Mouse (Mus musculus): ENCODE measurements at regions not wholly inside any gene's neighbourhood (a gene's known extent, or its start where the extent isn't known, plus 50 kb on each side); places are given as distances from the start of the nearest gene placed in this dataset.

DNA sequence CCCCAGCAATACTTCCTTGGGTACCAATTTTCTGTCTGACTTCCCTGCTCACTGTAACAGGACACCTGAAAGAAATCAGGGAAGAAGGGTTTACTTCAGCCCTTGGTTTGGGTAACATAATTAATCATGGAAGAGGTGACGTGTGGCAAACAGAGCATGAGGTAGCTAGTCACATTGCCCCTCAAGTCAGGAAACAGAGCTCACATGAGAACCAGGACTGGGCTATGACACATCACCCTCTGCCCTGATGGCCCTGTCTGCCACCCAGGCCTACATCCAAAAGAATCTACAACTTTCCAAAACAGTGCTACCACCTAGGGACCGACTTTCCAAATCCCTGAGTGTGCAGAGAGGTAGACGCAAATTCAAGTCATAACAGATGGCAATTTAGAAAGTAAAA is 98.4 kb upstream of the 4930412O13Rik start:
- intact Hi-C loops (cut with DNase I), result no loop called here
- no peak for DNase-seq
- TF ChIP-seq POLR2A (IDR thresholded peaks at IDR 0.05; ENCODE audit: insufficient read depth, low read depth, low read length) (no peak), CTCF (IDR thresholded peaks at IDR 0.05) (no peak), EP300 (IDR thresholded peaks at IDR 0.05; ENCODE audit: insufficient read depth, low read depth, low read length) (no peak)

DNA sequence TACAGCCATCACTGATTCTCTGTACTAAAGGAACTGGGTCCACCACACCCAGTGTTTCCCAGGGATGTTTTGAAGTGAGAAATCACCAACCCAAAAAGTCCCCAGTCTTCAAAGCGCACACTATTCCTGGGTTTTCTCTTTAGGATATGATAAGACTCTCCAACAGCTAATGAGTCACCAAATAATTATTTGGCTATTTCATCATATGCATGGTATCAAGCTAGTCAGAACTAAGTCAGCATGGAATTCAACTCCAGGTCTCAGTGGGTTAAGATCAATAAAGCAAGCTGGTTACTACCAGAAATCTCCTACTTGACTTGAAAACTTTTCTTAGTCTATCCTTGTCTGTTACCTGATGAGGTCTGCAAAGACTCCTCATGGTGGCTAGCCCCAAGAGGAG is 89.1 kb upstream of the 4930412O13Rik start:
- H3K27me3 ChIP-seq (ENCODE audit: control insufficient read depth, insufficient read depth, low read length), result no peaks in the 10 kb centered on the region
- intact Hi-C loops (cut with DNase I), result no loop called here
- WGBS, result 58% methylated on average over 1 of the region's 1 CpGs

More for the DNA sequence above, 98.4 kb upstream of the 4930412O13Rik start:
- H3K4me3 ChIP-seq, result no peak overlapping the region
- no peaks in the 10 kb centered on the region for H3K4me1 ChIP-seq (ENCODE audit: control insufficient read depth, insufficient read depth, low read length)
- no peak overlapping the region for H3K9ac ChIP-seq (ENCODE audit: low read depth, low read length)
- WGBS, result 77% methylated on average over 3 of the region's 3 CpGs
- no peaks in the 10 kb centered on the region for H3K36me3 ChIP-seq (ENCODE audit: control insufficient read depth, insufficient read depth, low read length)
- no peak overlapping the region for H3K27ac ChIP-seq
- no peaks in the 10 kb centered on the region for H3K79me2 ChIP-seq (replicated peaks; ENCODE audit: control insufficient read depth, insufficient read depth, low read length)
- H3K27me3 ChIP-seq (ENCODE audit: control insufficient read depth, insufficient read depth, low read length), result no peaks in the 10 kb centered on the region

DNA sequence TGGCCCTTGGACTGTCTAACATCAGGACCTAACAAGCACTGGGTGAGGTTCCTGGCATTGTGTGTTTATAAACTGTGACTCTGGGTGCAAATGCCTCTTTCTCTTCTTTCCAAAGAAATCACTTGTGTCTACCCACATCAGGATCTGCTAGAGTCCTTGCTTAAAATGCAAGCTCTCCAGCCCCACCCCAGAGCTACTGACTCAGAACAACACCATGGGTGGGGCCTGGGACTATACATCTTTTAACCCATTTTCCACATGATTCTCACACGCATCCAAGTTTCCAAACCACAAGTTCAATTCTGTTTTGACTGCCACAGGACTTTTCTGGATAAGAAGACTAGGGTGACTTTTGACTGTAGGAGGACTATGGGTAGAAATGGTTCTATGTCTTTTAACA is 88.7 kb upstream of the 4930412O13Rik start:
- Histone ChIP-seq H3K27me3 (ENCODE audit: control insufficient read depth, insufficient read depth, low read length) (no peaks in the 10 kb centered on the region), H3K36me3 (ENCODE audit: control insufficient read depth, insufficient read depth, low read length) (no peaks in the 10 kb centered on the region), H3K9ac (ENCODE audit: low read depth, low read length) (no peak overlapping the region), H3K4me1 (ENCODE audit: control insufficient read depth, insufficient read depth, low read length) (no peaks in the 10 kb centered on the region), H3K79me2 (replicated peaks; ENCODE audit: control insufficient read depth, insufficient read depth, low read length) (no peaks in the 10 kb centered on the region), H3K4me3 (no peak overlapping the region), H3K27ac (no peak overlapping the region)
- no peak for TF ChIP-seq CTCF (IDR thresholded peaks at IDR 0.05)
- no peak for TF ChIP-seq EP300 (IDR thresholded peaks at IDR 0.05; ENCODE audit: insufficient read depth, low read depth, low read length)
- TF ChIP-seq POLR2A (IDR thresholded peaks at IDR 0.05; ENCODE audit: insufficient read depth, low read depth, low read length), result no peak
- intact Hi-C loops (cut with DNase I), result no loop called here
- DNase-seq, result no peak
- 78% methylated on average over 1 of the region's 1 CpGs for WGBS

More for the DNA sequence above, 89.1 kb upstream of the 4930412O13Rik start:
- H3K79me2 ChIP-seq (replicated peaks; ENCODE audit: control insufficient read depth, insufficient read depth, low read length), result no peaks in the 10 kb centered on the region
- no peak overlapping the region for H3K9ac ChIP-seq (ENCODE audit: low read depth, low read length)
- no peaks in the 10 kb centered on the region for H3K36me3 ChIP-seq (ENCODE audit: control insufficient read depth, insufficient read depth, low read length)
- H3K27ac ChIP-seq, result no peak overlapping the region
- H3K4me1 ChIP-seq (ENCODE audit: control insufficient read depth, insufficient read depth, low read length), result no peaks in the 10 kb centered on the region
- no peak for DNase-seq
- TF ChIP-seq EP300 (IDR thresholded peaks at IDR 0.05; ENCODE audit: insufficient read depth, low read depth, low read length), result no peak
- TF ChIP-seq CTCF (IDR thresholded peaks at IDR 0.05), result no peak
- no peak for TF ChIP-seq POLR2A (IDR thresholded peaks at IDR 0.05; ENCODE audit: insufficient read depth, low read depth, low read length)
- no peak overlapping the region for H3K4me3 ChIP-seq

DNA sequence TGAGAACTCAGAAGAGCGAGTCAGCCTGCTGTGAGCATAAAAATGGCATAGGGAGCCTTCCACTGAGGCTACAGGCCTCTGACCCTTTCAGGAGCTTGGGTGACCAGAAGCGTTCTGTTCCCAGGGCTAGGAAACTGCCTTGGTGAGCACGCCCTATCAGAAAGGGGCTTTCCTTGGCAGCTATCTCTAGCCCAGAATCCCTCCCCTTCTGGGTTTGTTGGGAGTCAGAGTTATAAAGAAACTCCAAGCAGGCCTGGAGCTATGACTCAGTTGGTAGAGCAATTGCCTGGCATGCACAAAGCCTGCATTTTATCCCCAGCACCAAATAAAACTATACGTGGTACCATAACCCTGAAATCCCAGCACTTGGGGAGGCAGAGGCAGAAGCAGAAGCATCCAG is 85.7 kb upstream of the 4930412O13Rik start:
- Histone ChIP-seq H3K36me3 (ENCODE audit: control insufficient read depth, insufficient read depth, low read length) (no peaks in the 10 kb centered on the region), H3K9ac (ENCODE audit: low read depth, low read length) (no peak overlapping the region), H3K79me2 (replicated peaks; ENCODE audit: control insufficient read depth, insufficient read depth, low read length) (no peaks in the 10 kb centered on the region), H3K4me3 (no peak overlapping the region), H3K27ac (no peak overlapping the region), H3K27me3 (ENCODE audit: control insufficient read depth, insufficient read depth, low read length) (no peaks in the 10 kb centered on the region), H3K4me1 (ENCODE audit: control insufficient read depth, insufficient read depth, low read length) (no peaks in the 10 kb centered on the region)
- intact Hi-C loops (cut with DNase I), result no loop called here
- peak in 1 of 2 experiments; percentile 0 for DNase-seq
- WGBS, result 47% methylated on average over 4 of the region's 4 CpGs
- TF ChIP-seq EP300 (IDR thresholded peaks at IDR 0.05; ENCODE audit: insufficient read depth, low read depth, low read length) (no peak), CTCF (IDR thresholded peaks at IDR 0.05) (no peak), POLR2A (IDR thresholded peaks at IDR 0.05; ENCODE audit: insufficient read depth, low read depth, low read length) (no peak)

DNA sequence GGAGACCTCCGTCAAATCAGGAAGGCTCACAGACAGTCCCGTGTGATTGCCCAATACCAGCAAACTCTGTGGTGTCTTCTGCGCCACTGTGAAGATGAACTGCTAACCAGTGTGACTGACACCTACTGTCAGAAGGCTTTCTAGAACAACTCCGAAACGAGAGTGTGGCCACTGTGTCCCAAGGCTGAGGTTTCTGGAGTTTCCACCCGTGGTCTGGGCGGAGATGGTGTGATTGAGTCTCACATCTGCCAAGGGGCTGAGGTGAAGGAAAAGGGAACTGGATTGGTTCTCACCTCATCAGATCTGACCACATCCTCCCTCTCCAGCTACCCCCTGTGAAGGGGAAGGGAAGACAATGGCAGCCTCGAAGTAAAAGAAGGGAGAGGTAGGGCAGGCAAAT is 79.6 kb upstream of the 4930412O13Rik start:
- Histone ChIP-seq H3K27me3 (ENCODE audit: control insufficient read depth, insufficient read depth, low read length) (no peaks in the 10 kb centered on the region), H3K79me2 (replicated peaks; ENCODE audit: control insufficient read depth, insufficient read depth, low read length) (no peaks in the 10 kb centered on the region), H3K4me1 (ENCODE audit: control insufficient read depth, insufficient read depth, low read length) (no peaks in the 10 kb centered on the region; the same call in 1 of the 2 replicates), H3K36me3 (ENCODE audit: control insufficient read depth, insufficient read depth, low read length) (no peaks in the 10 kb centered on the region), H3K9ac (ENCODE audit: low read depth, low read length) (no peak overlapping the region), H3K4me3 (no peak overlapping the region), H3K27ac (no peak overlapping the region)
- TF ChIP-seq EP300 (IDR thresholded peaks at IDR 0.05; ENCODE audit: insufficient read depth, low read depth, low read length), result no peak
- TF ChIP-seq POLR2A (IDR thresholded peaks at IDR 0.05; ENCODE audit: insufficient read depth, low read depth, low read length), result no peak
- TF ChIP-seq CTCF (IDR thresholded peaks at IDR 0.05), result no peak
- peak in 1 of 2 experiments; percentile 7 for DNase-seq
- WGBS, result 74% methylated on average over 8 of the region's 8 CpGs
- intact Hi-C loops (cut with DNase I), result no loop called here

DNA sequence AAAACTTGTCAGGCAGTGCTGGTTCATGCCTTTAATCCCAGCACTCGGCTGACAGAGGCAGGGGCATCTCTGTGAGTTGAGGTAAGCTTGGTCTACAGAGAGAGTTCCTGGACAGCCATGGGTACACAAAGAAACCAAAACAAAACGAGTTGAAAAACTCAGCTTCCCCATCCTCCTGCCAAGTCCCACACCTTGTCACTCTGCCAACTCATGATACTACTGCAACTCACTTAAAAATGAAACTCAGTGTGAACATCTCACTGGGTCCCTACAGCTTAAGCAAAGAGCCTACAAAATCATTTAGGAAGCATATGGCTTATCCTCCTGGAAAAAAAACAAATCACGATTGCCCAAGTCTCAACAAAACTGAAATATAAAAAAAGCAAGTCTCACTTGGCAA is 76.7 kb upstream of the 4930412O13Rik start:
- intact Hi-C loops (cut with DNase I), result no loop called here
- Histone ChIP-seq H3K4me3 (no peak overlapping the region), H3K36me3 (ENCODE audit: control insufficient read depth, insufficient read depth, low read length) (no peaks in the 10 kb centered on the region), H3K27ac (no peak overlapping the region), H3K9ac (ENCODE audit: low read depth, low read length) (no peak overlapping the region), H3K4me1 (ENCODE audit: control insufficient read depth, insufficient read depth, low read length) (no peaks in the 10 kb centered on the region; the same call in 1 of the 2 replicates), H3K79me2 (replicated peaks; ENCODE audit: control insufficient read depth, insufficient read depth, low read length) (no peaks in the 10 kb centered on the region), H3K27me3 (ENCODE audit: control insufficient read depth, insufficient read depth, low read length) (no peaks in the 10 kb centered on the region)
- TF ChIP-seq POLR2A (IDR thresholded peaks at IDR 0.05; ENCODE audit: insufficient read depth, low read depth, low read length) (no peak), CTCF (IDR thresholded peaks at IDR 0.05) (no peak), EP300 (IDR thresholded peaks at IDR 0.05; ENCODE audit: insufficient read depth, low read depth, low read length) (no peak)
- WGBS, result 18% methylated on average over 3 of the region's 3 CpGs
- DNase-seq, result peak in 1 of 2 experiments; percentile 14

Data from heart, adult 2 months (tissue).